Mouse (Mus musculus): ENCODE results near the gene Strip2.
A peak's percentile ranks its signal among the peaks of the same experiment; 100 is the strongest.

Strip2 gene

GRCm38 (mm10) chr6:29925594-29926219 is 8.9 kb downstream of the Strip2 start:
- no peak for DNase-seq (ENCODE audit: extremely low read depth, low read depth, low spot score)

GRCm38 (mm10) chr6:29930087-29930486 is 13.3 kb downstream of the Strip2 start:
- DNase-seq (ENCODE audit: extremely low read depth, low read depth, low spot score), result no peak

DNA sequence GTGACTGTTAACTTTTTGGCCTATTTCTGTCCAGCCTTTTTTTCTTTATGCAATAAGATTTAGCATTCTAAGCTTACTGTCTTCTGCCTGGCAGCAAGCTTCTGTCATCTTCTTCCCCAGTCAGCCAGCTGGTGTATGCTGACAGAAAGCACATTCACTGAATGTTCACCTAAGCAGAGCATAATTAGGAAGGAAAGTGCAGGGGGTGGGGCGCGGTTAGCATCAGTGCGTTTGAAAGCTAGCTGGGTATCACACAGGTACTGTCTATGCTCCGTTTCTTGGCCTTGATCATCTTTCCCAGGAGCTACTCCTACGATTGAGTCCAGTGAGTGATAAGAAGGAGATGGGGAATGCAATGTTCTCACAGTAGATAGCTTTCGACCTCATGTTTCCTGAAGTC is 13.9 kb downstream of the Strip2 start:
- DNase-seq (ENCODE audit: extremely low read depth, low read depth, low spot score), result no peak

- DNase-seq (ENCODE audit: extremely low read depth, low read depth, low spot score), result no peak
Observed at GRCm38 (mm10) chr6:29931181-29931580, 14.4 kb downstream of the Strip2 start.

GRCm38 (mm10) chr6:29935741-29936140 is 18.9 kb downstream of the Strip2 start:
- DNase-seq (ENCODE audit: extremely low read depth, low read depth, low spot score), result peak; percentile 30

DNA sequence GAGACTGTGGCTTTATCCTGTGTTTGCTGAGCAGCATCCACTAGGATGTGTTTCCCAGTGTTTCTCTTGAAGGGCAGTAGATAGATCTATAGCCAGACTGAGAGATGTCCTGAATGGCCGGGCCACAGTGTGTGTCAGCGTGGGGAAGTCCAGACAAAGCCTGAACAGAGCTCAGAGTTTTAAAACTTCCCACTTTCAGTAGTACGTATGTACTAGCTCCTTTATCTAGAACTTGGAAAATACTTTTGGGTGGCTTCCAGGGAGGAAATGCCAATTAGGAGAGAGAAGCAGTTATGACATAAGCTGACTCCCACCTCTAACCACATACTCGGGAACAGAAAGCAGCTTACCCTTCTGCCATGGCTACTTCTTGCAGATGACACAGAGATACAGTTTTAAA is 23.6 kb downstream of the Strip2 start:
- DNase-seq (ENCODE audit: extremely low read depth, low read depth, low spot score), result no peak

GRCm38 (mm10) chr6:29941036-29941435 is 24.2 kb downstream of the Strip2 start:
- DNase-seq (ENCODE audit: extremely low read depth, low read depth, low spot score), result no peak

GRCm38 (mm10) chr6:29944465-29944864 is 27.7 kb downstream of the Strip2 start:
- no peak for DNase-seq (ENCODE audit: extremely low read depth, low read depth, low spot score)

GRCm38 (mm10) chr6:29946568-29946967 is 29.8 kb downstream of the Strip2 start:
- no peak for DNase-seq (ENCODE audit: extremely low read depth, low read depth, low spot score)

DNA sequence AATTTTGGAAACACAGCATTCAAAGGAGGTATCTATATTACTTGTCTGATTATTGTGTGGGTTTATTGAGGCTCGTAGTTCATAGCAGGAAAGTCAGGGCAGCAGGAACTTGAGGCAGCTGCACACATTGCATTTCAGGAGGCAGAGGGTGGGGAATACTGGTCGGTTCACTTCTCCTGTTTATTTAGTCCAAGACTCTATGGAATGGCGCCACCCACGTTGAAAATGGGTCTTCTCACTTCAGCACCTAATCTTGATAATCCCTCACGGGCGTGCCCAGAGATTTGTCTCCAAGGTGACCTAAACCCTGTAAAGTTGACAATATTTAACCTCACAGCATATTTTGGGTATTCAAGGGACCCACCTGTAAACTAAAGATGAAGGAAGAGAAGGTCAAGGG is 31.0 kb downstream of the Strip2 start:
- no peak for DNase-seq (ENCODE audit: extremely low read depth, low read depth, low spot score)

DNA sequence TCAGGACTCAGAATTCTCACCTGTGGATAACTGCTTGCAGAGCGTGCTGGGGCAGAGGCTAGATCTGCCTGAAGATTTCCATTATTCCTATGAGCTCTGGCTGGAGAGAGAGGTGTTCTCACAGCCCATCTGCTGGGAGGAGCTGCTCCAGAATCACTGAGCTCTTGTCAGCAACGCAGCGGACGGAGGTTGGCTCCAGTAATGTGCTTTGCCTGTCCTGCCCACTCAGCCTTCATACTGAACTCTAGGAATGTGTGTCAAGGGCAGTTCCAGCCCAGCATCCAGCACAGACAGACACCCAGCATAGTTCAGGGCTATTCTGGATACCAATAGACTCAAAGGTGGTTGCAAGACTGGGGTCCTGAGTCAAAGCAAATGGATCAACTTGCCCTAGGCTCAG is 39.9 kb downstream of the Strip2 start:
- DNase-seq (ENCODE audit: extremely low read depth, low read depth, low spot score), result no peak

- DNase-seq (ENCODE audit: extremely low read depth, low read depth, low spot score), result no peak
Observed at GRCm38 (mm10) chr6:29958669-29959068, 41.9 kb downstream of the Strip2 start.

- DNase-seq (ENCODE audit: extremely low read depth, low read depth, low spot score), result no peak
Observed at GRCm38 (mm10) chr6:29961081-29961480, 44.3 kb downstream of the Strip2 start.

GRCm38 (mm10) chr6:29967917-29968316 is 51.1 kb downstream of the Strip2 start:
- no peak for DNase-seq (ENCODE audit: extremely low read depth, low read depth, low spot score)

- no peak for DNase-seq (ENCODE audit: extremely low read depth, low read depth, low spot score)
Observed at GRCm38 (mm10) chr6:29973341-29973740, 56.5 kb downstream of the Strip2 start.

GRCm38 (mm10) chr6:29974836-29975235 is 58.0 kb downstream of the Strip2 start:
- no peak for DNase-seq (ENCODE audit: extremely low read depth, low read depth, low spot score)

DNA sequence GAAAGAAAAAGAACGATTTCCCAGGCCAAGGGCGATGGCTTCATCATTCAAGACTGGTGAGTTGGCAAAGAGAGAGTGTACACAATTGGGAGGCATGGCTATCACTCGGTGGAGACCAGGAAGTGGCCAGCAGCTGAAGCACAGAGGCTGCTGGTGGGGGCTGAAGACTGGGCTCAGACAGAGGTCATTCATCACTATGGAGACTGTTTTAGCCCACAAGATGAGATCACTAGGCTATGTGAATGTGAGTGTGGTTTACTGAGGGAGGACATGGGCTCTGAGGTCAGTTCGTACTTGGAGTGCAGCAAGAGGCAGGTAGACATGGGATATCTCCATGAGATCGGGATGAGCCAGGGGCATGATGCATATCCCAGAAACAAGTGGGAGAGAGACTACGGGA is 63.6 kb downstream of the Strip2 start:
- no peak for DNase-seq (ENCODE audit: extremely low read depth, low read depth, low spot score)

DNA sequence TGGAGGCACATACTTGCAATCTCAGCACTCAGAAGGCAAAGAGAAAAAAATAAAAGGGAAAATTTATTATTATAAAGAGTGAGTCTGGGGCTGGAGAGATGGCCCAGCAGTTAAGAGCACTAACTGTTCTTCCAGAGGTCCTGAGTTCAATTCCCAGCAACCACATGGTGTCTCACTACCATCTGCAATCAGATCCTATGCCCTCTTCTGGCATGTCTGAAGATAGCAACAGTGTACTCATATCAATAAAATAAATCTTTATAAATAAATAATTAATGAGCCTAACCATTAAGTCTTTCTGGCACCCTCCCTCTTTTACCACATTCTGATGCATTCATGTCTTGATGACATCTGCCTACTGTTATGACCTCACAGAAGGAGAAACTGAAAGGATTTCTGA is 65.0 kb downstream of the Strip2 start:
- DNase-seq (ENCODE audit: extremely low read depth, low read depth, low spot score), result no peak

DNA sequence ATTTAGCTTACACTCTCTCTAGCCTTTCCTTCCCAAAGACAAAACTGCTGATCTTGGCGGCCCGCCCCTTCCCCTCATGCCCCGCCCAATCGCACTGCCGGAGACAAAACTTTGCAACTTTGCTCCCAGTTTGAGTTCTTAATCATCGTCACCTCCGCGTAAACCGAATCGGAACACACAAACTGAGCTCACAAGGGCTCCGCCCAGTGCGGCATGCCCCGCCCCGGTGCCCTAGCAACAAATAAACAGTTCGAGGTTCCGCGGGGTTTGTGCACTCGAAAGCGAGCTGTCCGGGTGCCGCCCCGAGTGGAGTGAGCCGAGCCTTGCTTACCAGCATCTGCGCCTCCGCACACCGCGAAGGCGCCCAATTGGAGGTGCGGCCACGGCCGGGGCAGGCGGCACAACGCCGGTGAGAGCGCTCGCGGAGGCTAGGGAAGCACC is 68.3 kb downstream of the Strip2 start:
- DNase-seq (ENCODE audit: extremely low read depth, low read depth, low spot score), result peak; percentile 16

- DNase-seq (ENCODE audit: extremely low read depth, low read depth, low spot score), result no peak
Observed at GRCm38 (mm10) chr6:29985504-29985903, 68.7 kb downstream of the Strip2 start.

DNA sequence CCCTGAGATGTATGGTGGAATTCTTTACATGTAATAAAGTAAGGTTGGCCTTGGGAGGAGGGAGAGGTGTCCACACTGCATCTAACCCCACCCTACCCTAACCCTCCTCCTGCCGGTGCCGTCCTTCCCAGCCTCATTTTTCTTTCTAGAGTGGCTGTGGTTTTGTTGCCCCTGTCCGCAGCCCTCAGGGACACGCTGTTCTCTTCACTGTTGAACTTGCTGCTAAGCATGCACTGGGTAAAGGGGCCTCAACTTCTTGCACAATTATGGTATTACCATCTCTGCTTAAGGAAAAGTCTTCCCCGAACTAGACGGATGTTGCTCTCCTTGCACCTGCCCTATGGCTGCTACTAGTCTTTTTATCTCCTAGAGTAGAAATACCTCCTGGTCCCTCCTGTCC is 69.2 kb downstream of the Strip2 start:
- DNase-seq (ENCODE audit: extremely low read depth, low read depth, low spot score), result no peak

DNA sequence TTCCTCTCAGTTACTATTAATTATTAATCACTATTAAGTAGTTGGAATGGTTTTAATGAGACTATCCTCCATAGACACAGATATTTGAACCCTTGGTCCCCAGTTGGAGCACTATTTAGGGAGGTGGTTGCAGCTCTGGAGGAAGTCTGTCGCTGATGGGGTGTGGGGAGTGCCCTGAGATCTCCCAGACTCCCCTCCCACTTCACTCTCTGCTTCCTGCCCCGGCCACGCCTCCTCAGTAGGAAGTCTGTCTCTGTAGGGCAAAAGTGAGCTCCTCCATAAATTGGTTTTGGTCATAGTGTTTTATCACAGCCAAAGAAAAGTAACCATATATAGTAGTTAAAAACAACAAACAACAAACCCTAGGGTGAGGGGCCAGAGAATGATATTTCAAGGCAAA is 70.4 kb downstream of the Strip2 start:
- no peak for DNase-seq (ENCODE audit: extremely low read depth, low read depth, low spot score)

DNA sequence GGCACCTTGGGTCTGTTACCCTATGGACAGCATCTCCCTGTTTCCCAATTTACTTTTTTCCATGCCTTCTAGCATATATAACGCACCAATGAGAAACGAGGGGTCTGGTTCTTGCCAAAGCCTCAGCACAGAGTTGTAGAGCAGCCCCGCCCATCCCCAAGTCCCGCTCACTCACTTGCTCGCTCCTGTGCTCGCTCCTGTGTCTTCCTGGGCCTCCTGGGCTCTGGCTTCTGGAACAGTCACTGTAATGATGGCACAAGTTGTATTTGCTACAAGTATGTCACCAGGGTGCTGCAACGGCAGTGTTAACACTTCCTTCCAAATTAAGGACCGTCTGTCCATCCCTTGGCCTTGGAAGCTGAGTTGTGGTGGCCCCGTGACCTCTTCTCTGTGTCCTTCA is 81.3 kb downstream of the Strip2 start:
- DNase-seq (ENCODE audit: extremely low read depth, low read depth, low spot score), result no peak

Measured in fat pad, adult 2 months (tissue).